Mouse (Mus musculus): ENCODE results near the gene Pip4k2a. TPM values are rescaled to one million over a fixed set of nuclear protein-coding genes. Genes with fewer than 3 reads are reported as not detected.

The Pip4k2a gene
- polyA plus RNA-seq, 1 experiment: 10.4 TPM

DNA sequence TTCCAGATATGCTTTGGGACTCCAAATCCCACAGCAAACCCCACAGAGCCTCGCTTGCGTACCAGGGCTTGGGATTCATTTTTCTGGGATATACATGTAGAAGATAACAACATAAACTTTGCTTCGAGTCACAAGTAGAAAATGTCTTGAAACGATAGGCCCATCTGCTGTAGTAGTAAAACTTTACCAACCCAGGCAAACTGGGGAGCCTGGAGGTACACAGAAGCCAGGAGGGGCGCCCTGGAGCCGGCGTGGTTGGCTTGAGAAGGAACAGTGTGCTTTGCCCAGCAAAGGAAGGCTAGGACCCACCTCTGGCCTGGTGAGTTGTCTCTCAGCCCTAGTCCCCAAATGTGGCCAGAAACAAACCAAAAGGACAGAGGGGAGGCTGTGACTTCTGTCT, 61.5 kb downstream of the Pip4k2a start:
- Histone ChIP-seq H3K4me2 (ENCODE audit: low read depth) (no peak overlapping the region), H3ac (ENCODE audit: control insufficient read depth, insufficient read length) (no peak overlapping the region), H3K79me2 (ENCODE audit: control insufficient read depth, insufficient read depth) (peaks cover 18% of the 10 kb centered on the region), H3K4me3 (no peak overlapping the region), H3K27me3 (ENCODE audit: control insufficient read depth, insufficient read depth, insufficient read length) (no peaks in the 10 kb centered on the region), H3K36me3 (ENCODE audit: control insufficient read depth, insufficient read depth) (no peaks in the 10 kb centered on the region)
- TF ChIP-seq MAX (IDR thresholded peaks at IDR 0.05; ENCODE audit: low read depth) (no peak), E2F4 (IDR thresholded peaks at IDR 0.05; ENCODE audit: insufficient read depth) (no peak), TCF12 (IDR thresholded peaks at IDR 0.05; ENCODE audit: insufficient read depth, poor library complexity, severe bottlenecking) (no peak)

DNA sequence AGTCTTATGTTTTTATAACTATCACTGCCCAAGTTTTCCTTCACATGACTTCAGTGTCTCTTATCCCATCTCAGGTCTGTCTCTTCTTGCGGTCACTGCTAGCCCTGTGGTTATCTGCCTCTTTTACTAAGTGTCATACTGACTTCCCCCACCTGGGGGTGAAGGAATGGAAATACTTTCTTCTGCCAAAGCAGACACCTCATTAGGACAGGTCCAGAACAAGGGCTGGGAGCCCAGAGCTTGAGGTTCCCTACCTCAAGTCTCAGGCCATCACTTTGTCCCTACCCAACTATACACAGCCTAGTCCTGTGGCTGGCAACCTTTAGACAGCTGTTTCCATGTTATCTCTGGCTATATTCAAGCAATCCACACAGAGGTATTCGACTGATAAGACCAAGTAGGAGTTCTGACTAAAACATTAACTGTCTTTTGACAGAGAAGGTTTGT, 62.3 kb downstream of the Pip4k2a start:
- Histone ChIP-seq H3K4me2 (ENCODE audit: low read depth) (no peak overlapping the region), H3K79me2 (ENCODE audit: control insufficient read depth, insufficient read depth) (peaks cover 18% of the 10 kb centered on the region), H3K27me3 (ENCODE audit: control insufficient read depth, insufficient read depth, insufficient read length) (no peaks in the 10 kb centered on the region), H3K36me3 (ENCODE audit: control insufficient read depth, insufficient read depth) (no peaks in the 10 kb centered on the region), H3K4me3 (no peak overlapping the region), H3ac (ENCODE audit: control insufficient read depth, insufficient read length) (no peak overlapping the region)
- TF ChIP-seq E2F4 (IDR thresholded peaks at IDR 0.05; ENCODE audit: insufficient read depth) (no peak), MYOG (IDR thresholded peaks at IDR 0.05; ENCODE audit: control insufficient read depth in 1 of 3, insufficient read depth in 1 of 3, insufficient read length in 2 of 3, low read depth in 2 of 3) (no peak), USF1 (IDR thresholded peaks at IDR 0.05; ENCODE audit: low read depth) (no peak), POLR2A (IDR thresholded peaks at IDR 0.05; ENCODE audit: insufficient read length, low read depth) (no peak), CEBPB (IDR thresholded peaks at IDR 0.05; ENCODE audit: insufficient read depth, poor library complexity, severe bottlenecking) (no peak), MYOD1 (IDR thresholded peaks at IDR 0.05; ENCODE audit: control insufficient read depth in 1 of 3, insufficient read length in 2 of 3, low read depth in 2 of 3) (no peak), REST (IDR thresholded peaks at IDR 0.05; ENCODE audit: insufficient read depth, insufficient read length) (no peak), POLR2AphosphoS2 (IDR thresholded peaks at IDR 0.05; ENCODE audit: insufficient read length, low read depth) (no peak), TCF12 (IDR thresholded peaks at IDR 0.05; ENCODE audit: insufficient read depth, poor library complexity, severe bottlenecking) (no peak), SRF (IDR thresholded peaks at IDR 0.05; ENCODE audit: control insufficient read depth, insufficient read length, low read depth) (no peak), MAX (IDR thresholded peaks at IDR 0.05; ENCODE audit: low read depth) (no peak), TCF3 (IDR thresholded peaks at IDR 0.05; ENCODE audit: insufficient read length, low read depth) (no peak)

DNA sequence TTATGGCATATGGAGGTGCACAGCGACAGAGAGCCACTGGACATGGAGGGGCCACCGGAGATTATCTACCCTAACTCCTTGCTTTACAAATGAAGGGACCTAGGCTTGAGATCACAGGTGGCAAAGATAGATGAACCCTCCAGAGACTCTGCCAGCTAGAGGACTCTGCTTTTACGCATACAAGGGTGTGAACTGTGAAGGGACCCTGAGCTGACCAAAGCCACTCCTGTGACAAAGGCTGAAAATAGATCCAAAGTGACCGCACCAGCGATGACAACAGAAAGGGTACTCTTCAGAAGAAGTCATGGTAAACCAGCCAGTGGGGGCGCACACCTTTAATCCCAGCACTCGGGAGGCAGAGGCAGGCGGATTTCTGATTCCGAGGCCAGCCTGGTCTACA, 63.8 kb downstream of the Pip4k2a start:
- Histone ChIP-seq H3K4me3 (no peak overlapping the region), H3K36me3 (ENCODE audit: control insufficient read depth, insufficient read depth) (no peaks in the 10 kb centered on the region), H3K4me2 (ENCODE audit: low read depth) (no peak overlapping the region), H3K79me2 (ENCODE audit: control insufficient read depth, insufficient read depth) (peaks cover 18% of the 10 kb centered on the region), H3K27me3 (ENCODE audit: control insufficient read depth, insufficient read depth, insufficient read length) (no peaks in the 10 kb centered on the region), H3ac (ENCODE audit: control insufficient read depth, insufficient read length) (no peak overlapping the region)
- no peak for TF ChIP-seq USF1 (IDR thresholded peaks at IDR 0.05; ENCODE audit: low read depth)
- no peak for TF ChIP-seq MYOD1 (IDR thresholded peaks at IDR 0.05; ENCODE audit: control insufficient read depth in 1 of 3, insufficient read length in 2 of 3, low read depth in 2 of 3)
- TF ChIP-seq E2F4 (IDR thresholded peaks at IDR 0.05; ENCODE audit: insufficient read depth): no peak
- TF ChIP-seq POLR2A (IDR thresholded peaks at IDR 0.05; ENCODE audit: insufficient read length, low read depth): no peak
- no peak for TF ChIP-seq SRF (IDR thresholded peaks at IDR 0.05; ENCODE audit: control insufficient read depth, insufficient read length, low read depth)
- TF ChIP-seq CEBPB (IDR thresholded peaks at IDR 0.05; ENCODE audit: insufficient read depth, poor library complexity, severe bottlenecking): no peak
- TF ChIP-seq REST (IDR thresholded peaks at IDR 0.05; ENCODE audit: insufficient read depth, insufficient read length): no peak
- no peak for TF ChIP-seq TCF3 (IDR thresholded peaks at IDR 0.05; ENCODE audit: insufficient read length, low read depth)
- TF ChIP-seq POLR2AphosphoS2 (IDR thresholded peaks at IDR 0.05; ENCODE audit: insufficient read length, low read depth): no peak
- no peak for TF ChIP-seq TCF12 (IDR thresholded peaks at IDR 0.05; ENCODE audit: insufficient read depth, poor library complexity, severe bottlenecking)
- TF ChIP-seq MAX (IDR thresholded peaks at IDR 0.05; ENCODE audit: low read depth): no peak
- TF ChIP-seq MYOG (IDR thresholded peaks at IDR 0.05; ENCODE audit: control insufficient read depth in 1 of 3, insufficient read depth in 1 of 3, insufficient read length in 2 of 3, low read depth in 2 of 3): no peak

DNA sequence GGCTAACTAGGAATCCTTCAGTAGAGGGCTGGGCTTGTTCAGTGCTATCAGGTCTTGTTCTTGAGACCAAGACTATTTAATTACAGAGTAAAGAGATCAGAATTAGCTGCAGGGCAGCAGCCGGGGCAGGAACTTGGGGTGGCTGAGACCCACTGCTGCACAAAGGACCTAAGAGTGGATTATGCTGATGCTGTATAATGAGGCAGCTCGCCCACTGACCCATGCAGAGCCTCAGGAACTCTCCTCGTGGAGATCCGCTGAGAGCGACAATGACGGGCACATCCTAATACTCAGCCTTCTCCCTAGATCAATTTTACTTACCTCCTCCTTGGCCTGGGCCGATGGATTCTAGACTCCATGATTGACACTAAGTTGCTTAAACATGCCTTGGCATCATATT, 64.5 kb downstream of the Pip4k2a start:
- no peaks in the 10 kb centered on the region for H3K36me3 ChIP-seq (ENCODE audit: control insufficient read depth, insufficient read depth)
- peaks cover 18% of the 10 kb centered on the region for H3K79me2 ChIP-seq (ENCODE audit: control insufficient read depth, insufficient read depth)
- H3K4me2 ChIP-seq (ENCODE audit: low read depth): no peak overlapping the region
- TF ChIP-seq TCF12 (IDR thresholded peaks at IDR 0.05; ENCODE audit: insufficient read depth, poor library complexity, severe bottlenecking) (no peak), CEBPB (IDR thresholded peaks at IDR 0.05; ENCODE audit: insufficient read depth, poor library complexity, severe bottlenecking) (no peak), USF1 (IDR thresholded peaks at IDR 0.05; ENCODE audit: low read depth) (no peak), POLR2AphosphoS2 (IDR thresholded peaks at IDR 0.05; ENCODE audit: insufficient read length, low read depth) (no peak), MAX (IDR thresholded peaks at IDR 0.05; ENCODE audit: low read depth) (no peak), POLR2A (IDR thresholded peaks at IDR 0.05; ENCODE audit: insufficient read length, low read depth) (no peak), REST (IDR thresholded peaks at IDR 0.05; ENCODE audit: insufficient read depth, insufficient read length) (no peak), TCF3 (IDR thresholded peaks at IDR 0.05; ENCODE audit: insufficient read length, low read depth) (no peak)
- H3ac ChIP-seq (ENCODE audit: control insufficient read depth, insufficient read length): no peak overlapping the region
- no peaks in the 10 kb centered on the region for H3K27me3 ChIP-seq (ENCODE audit: control insufficient read depth, insufficient read depth, insufficient read length)
- H3K4me3 ChIP-seq: no peak overlapping the region

DNA sequence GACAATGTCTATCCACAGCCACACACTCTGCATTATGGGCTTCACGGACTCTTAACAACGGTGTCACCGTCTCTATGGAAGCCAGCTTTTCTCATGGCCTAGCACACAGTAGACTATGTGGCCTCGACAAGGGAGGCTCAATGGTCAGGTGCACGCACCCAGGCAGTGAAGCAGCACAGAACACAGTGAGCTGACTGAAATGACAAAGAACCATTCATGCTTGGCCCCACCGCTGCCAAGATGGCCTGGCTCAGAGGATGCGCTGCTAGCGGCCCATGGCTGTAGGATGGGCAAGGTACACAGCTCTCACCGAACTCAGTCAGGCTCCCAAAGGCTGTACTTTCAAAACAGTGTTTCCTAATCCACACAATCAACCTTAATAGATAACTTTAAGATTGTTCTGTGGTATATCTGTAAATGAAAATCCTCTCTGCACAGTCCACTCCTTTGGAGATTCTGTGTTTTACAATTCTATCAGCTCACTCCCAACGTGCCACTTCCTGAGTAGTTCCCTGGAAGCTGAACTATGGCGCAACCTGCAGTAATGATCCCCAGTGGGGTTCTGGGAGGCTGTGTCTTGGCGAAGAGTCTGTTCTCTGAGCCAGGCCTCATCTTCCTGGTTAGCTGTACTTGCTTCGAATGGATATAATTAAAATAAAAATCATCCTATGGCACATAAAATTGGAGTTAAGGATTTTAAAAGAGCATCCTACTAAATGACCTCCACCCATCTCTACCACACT, 67.4 kb downstream of the Pip4k2a start:
- TF ChIP-seq MYOD1 (IDR thresholded peaks at IDR 0.05; ENCODE audit: control insufficient read depth in 1 of 3, insufficient read length in 2 of 3, low read depth in 2 of 3) (no peak), CEBPB (IDR thresholded peaks at IDR 0.05; ENCODE audit: insufficient read depth, poor library complexity, severe bottlenecking) (0 out of 2 replicates have a peak, but pooled peaks have one; percentile 13)

More for the DNA sequence above, 67.4 kb downstream of the Pip4k2a start:
- Histone ChIP-seq H3K79me2 (ENCODE audit: control insufficient read depth, insufficient read depth) (peaks cover 11% of the 10 kb centered on the region), H3K4me2 (ENCODE audit: low read depth) (no peak overlapping the region), H3ac (ENCODE audit: control insufficient read depth, insufficient read length) (no peak overlapping the region), H3K27me3 (ENCODE audit: control insufficient read depth, insufficient read depth, insufficient read length) (no peaks in the 10 kb centered on the region), H3K4me3 (no peak overlapping the region), H3K36me3 (ENCODE audit: control insufficient read depth, insufficient read depth) (no peaks in the 10 kb centered on the region)

Measured in myocyte (in vitro differentiated cells).